Mouse (Mus musculus) thymus, adult 2 months (tissue): ENCODE data around the gene Plekhb2.

Experiments used
- CTCF ChIP-seq: fragments of 200-500 bp; IDR thresholded peaks from 2 replicates; pipeline ENCODE4 v1.5.1; 2012; ENCODE audit warnings: mild to moderate bottlenecking, control low read depth, low read length, moderate library complexity, borderline replicate concordance; ENCODE audit not compliant: control insufficient read depth, poor library complexity, insufficient read depth; ENCODE audit errors: extremely low read depth
- POLR2A ChIP-seq: fragments of 200-500 bp; IDR thresholded peaks from 2 replicates; pipeline ENCODE4 v1.6.1; 2012; ENCODE audit warnings: mild to moderate bottlenecking, low read length, control low read depth, moderate library complexity; ENCODE audit not compliant: control insufficient read depth, poor library complexity, insufficient read depth; ENCODE audit errors: extremely low read depth

- no peak for TF ChIP-seq POLR2A
- no peak for TF ChIP-seq CTCF
Observed at GRCm38 (mm10) chr1:34831381-34831780, 18.4 kb upstream of the Plekhb2 start.
